Mouse (Mus musculus) retina, embryonic 14.5 days (tissue): ENCODE measurements around the gene Tinf2.

ENCODE experiments used
- DNase-seq: peaks from one replicate; pipeline ENCODE4 v3.0.0-alpha.2; 2015; ENCODE audit warnings: low spot score

Tinf2 gene

GRCm38 (mm10) chr14:55634874-55635522 lies 46.6 kb downstream of the Tinf2 start:
- no peak for DNase-seq

GRCm38 (mm10) chr14:55629312-55629711 lies 52.3 kb downstream of the Tinf2 start:
- peak; percentile 62 for DNase-seq

GRCm38 (mm10) chr14:55628077-55628827 lies 53.4 kb downstream of the Tinf2 start:
- no peak for DNase-seq
